Mouse (Mus musculus): ENCODE results near the gene Lrrc3c.
"Not testable (repeated sequence)": the region's sequence is repeated elsewhere in the genome, so short reads cannot be mapped to it uniquely, and the experiment has no call there.

The Lrrc3c gene

DNA sequence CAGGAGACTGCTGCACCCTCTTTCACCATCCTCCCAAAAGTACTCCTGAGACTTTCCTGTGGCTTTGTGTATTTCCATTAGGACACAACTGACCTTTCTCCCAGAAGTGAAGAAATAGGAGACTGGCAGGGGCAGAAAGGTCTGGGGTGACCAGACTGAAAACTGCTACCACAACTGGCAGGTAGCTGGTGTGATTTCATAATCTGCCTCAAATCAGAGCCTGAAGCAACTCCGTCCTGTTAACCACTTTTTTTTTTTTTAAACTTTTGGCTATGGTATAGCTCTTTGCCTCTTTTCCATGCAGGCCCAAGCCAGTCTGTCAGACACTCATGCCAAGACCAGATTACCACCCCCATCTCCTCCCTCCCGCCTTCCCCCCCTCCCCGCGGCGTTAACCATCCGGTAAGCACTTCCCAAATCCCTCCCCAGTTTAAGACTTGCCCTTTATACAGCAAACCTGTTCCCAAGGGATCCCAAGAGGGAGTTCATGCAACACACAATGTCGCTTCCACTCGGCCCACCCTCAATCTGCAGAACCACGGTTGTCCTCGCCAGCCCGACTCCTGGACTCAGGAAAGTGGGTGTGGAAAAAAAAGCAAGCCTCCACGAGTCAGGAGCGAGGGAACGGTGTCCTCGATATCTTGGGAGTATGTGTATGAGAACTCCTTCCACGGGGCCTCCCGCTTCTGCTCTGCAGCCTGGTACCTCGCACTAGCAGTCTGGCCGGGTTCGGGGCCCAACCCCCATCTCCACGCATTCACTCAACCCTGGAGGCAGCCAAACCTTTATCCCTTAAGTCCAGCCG lies 11.8 kb upstream of the Lrrc3c start:
- no peak for DNase-seq (ENCODE audit: low spot score in 2 of 2)

DNA sequence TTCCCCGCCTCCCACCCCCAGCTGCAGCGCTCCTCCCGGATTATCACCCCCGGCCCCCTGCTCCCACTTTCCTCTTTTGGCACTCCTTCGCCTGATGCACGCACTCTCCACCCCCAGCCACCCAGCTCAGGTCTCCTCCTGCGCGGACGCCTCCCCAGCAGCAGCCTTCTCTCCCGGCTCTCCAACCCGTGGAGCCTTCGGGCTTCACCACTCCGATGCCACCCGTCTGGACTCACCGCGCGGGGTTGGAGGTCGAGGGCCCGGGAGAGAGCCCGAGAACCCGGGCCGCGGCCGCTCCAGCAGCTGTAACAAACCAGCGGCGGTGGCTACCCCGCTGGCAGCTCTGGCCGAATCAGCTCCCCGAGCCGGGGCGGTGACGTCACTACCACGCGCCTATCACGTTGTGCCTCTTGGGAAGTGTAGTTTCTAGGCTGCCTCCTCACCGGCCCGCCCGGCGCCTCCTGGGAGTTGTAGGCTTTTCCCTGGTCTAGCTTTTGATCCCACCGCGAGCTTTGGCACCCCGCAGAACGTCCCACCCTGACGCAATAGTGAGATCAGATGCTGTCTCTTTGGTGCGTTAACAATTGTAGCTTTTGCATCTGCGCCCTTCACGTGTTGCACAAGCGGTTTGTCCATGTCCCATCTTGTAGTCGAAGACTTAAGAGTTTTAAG lies 11.1 kb upstream of the Lrrc3c start, which contains the start of gene Ormdl3:
Gene Ormdl3, minus strand, starts transcription at position 477 of the 672 bp plus-strand sequence.
- peak; percentile 91 to 98 for DNase-seq (ENCODE audit: low spot score in 2 of 2)

DNA sequence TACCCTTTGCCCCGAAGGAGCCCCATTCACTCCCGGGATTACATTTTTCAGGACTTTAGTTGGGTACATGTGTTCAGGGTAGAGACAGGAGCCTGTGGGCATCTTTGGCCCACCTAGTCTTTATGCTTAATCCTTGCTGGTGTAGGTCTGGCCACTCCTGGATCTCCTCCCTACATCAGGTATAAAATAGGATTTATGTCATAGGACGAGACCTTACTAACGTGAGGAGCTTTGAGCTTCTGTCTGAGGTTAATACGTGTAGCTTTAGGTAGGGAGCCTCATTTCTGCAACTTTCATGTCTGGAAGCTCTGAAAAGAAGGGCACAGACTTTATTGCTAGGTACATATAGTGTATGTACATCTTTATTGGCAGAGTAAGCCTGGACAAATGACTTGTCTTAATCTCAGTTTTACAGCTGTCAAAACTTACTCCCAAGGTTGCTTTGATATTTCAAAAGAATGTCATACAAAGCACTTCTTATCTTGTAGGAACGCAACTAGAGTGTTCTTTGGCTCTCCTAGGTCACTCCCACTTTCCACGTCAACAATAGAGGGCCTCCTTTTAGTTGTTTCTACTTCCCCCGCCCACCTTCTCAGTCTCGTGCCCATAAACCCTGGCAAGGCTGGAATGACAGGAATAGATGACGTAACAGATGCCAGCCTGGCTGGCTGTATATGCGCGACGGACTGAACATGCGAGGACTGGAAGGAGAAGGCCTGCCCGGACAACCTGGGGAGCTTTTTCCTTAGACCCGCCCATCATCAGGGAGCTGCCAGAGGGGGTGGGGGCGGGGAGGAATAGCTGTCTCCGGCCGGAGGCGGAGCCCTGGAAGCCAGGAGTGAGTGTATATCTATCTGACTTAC lies 10.2 kb upstream of the Lrrc3c start:
- DNase-seq (ENCODE audit: low spot score in 2 of 2): peak in 1 of 2 experiments; percentile 58

DNA sequence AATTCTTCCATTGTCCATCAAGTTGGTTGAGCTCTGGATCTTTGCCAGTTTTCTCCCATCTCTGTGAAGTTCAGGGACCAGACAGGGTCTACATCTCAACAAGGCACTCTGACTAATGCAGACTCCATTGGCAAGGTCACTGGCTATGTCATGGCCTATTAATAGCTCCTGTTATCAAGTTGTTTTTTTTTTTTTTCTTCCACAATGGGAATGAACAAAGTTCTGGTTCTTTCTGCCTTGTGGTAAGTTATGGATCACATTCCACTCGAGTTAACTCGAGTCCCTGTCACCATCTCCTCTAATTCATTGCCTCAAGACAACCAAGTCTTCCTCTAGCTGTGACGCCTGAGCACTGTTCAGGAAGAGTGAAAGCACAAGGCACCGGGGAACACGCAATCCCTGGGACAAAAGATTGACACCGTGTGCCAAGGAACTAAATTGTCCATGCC lies 9.2 kb upstream of the Lrrc3c start:
- no peak for DNase-seq (ENCODE audit: low spot score in 2 of 2)

DNA sequence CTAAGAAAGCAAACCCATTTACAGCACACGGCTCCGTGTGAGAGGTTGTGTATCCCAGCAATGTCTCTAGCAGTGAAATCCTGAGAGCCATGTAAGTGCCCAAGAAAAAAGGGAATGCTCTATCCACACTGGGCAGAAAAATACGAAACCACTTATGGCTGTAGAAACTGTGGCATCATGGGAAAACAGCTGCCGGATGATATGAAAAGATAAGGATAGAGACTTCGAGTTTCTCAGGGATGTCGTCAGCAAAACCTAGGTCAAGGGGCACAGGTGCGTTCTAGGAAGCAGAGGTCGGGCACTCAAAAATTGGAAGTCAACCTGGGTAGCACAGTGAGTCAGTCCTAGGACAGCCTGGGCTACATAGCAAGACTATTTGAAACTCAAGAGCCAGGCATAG lies 8.8 kb upstream of the Lrrc3c start:
- DNase-seq (ENCODE audit: low spot score in 2 of 2): no peak

DNA sequence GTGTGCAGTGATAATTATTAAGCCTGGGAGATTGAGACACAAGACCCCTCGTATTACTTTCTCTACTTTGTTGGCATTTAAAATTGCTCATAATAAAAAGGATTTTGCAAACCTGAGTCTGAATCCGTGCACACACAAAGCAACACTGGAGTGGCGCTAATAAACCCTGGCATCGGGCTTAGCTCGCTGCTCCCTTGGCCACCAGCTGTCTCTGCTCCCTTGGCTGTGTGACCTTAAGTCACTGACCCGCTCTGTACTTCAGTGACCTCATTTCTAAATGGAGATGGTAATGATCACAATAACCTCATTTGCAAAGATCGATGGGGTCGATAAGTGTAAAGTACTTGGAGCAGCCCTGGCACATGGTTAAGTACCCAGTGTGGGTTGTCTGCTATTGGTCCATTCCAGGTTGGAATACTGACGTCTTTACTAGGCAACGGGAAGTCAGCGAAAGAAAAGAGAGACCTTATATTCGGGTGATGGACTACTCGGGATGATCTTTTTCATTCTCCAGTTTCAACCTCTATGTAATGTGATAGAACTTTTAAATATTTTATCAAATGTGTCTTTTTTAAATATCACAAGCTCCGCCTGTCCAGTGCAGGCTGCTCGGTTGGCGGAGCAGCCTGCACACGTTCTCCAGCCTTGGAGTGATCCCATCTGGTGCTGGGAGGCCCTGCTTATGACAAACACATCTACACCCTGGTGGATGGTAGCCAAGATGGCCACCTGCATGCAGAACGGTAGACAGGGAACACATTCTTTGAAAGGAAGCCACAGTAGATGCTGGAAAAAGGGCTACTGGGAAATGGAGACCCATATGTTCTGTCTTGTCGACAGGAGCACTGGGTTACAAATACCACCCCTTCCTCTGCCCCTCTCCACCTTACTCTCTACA lies 7.3 kb upstream of the Lrrc3c start:
- no peak for DNase-seq (ENCODE audit: low spot score in 2 of 2)

DNA sequence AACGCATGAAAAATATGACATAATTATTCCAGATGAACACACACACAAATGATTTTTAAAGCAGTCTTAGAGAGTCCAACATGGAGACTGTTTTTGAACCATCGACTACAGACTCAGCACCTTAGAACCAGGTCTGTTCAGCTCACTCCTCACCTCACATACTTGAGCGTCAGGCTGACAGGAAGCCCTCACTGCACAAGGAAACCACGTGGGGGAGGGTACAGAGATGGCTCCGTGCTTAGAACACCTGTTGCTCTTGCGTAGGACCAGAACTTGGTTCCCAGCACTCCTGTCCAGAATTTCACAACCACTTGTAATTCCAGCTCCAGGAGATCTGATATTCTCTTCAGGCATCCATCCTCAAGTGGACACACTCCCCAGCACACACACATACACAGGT lies 3.1 kb upstream of the Lrrc3c start:
- DNase-seq (ENCODE audit: low spot score in 2 of 2): no peak

DNA sequence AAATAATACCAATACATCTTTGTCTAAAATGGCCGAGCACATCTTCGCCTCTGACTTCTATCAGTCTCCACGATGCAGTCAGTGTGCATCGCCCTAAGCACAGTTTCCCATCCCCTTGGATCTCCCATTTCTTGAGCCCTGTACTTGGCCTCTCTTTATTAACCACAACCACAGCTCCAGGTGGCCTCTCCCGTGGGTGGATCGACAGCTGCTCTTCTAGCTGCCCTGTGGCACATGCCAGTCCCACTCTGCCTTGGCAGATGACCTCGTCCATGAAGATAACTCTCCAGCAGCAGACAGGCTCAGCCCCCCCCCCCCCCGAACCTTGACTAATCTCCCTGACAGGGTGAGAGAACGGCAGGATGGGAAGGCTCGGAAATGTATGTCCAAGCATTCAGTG lies 2.6 kb upstream of the Lrrc3c start:
- DNase-seq (ENCODE audit: low spot score in 2 of 2): no peak

DNA sequence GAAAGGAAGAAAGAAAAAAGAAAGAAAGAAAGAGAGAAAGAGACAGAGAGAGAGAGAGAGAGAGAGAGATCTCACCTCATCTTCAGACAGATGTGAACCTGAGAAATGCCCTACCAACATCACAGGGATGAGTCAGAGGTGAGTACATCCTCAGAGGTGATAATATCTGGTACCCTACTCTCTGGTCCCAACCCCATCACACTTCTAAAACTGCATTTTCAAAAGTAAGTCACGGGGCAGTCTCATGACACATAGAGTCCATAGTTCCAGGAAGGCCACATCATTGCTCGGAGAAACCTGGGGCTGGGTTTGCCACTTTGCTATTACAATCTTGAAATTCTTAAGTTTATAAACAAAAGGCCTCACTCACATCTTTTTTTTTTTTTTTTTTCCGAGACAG lies 2.1 kb upstream of the Lrrc3c start:
- no peak for DNase-seq (ENCODE audit: low spot score in 2 of 2)

DNA sequence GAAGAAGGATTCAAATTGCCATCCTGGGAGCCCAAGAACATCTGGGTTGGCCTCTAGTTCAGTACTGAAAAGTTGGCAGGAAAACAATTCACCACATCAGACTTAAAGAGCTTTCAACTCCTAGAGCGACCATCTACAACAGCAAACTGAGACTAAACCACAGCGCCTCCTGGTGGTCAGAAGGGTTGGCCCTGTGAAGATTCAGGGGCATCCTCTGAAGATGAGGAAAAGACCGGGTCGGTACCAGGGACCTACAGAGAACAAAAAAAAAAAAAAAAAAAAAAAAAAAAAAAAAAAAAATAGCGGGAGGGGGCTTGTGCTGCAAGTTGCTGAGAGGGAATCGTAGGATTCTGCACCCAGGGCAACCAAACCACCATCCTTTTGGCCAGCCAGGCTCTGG lies 728 bp upstream of the Lrrc3c start:
- DNase-seq (ENCODE audit: low spot score in 2 of 2): no peak

DNA sequence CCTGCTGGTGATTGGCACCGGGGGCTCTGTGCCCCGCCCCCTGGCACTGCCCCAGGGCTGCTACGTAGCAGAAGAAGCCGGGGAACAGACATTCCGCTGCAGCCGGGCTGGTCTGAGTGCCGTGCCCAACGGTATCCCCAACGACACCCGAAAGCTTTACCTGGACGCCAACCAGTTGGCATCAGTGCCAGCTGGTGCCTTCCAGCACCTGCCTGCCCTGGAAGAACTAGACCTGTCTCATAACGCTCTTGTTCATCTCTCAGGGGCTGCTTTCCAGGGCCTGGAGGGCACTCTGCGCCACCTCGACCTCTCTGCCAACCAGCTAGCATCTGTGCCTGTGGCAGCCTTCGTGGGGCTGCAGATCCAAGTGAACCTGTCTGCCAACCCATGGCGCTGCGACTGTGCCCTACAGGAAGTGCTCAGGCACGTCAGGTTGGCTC lies 780 bp downstream of the Lrrc3c start:
- DNase-seq (ENCODE audit: low spot score in 2 of 2): no peak

DNA sequence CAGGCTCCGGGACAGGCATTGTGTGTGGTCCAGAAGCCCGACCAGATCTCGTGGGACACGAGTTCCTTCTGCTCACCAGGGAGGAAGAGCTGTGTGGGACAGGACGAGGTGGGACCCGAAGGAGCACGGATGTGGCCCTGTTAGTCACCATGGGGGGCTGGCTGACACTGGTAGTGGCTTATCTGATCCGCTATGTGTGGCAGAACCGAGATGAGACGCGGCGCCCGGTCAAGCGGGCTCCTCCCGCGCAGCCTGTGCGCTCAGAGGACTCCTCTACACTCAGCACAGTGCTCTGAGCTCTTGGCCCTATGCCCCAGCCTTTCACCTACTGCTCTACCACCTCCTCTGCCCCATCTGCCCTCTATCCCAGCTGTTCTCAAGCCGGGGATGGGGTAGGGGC lies 1.2 kb downstream of the Lrrc3c start:
- no peak for DNase-seq (ENCODE audit: low spot score in 2 of 2)

DNA sequence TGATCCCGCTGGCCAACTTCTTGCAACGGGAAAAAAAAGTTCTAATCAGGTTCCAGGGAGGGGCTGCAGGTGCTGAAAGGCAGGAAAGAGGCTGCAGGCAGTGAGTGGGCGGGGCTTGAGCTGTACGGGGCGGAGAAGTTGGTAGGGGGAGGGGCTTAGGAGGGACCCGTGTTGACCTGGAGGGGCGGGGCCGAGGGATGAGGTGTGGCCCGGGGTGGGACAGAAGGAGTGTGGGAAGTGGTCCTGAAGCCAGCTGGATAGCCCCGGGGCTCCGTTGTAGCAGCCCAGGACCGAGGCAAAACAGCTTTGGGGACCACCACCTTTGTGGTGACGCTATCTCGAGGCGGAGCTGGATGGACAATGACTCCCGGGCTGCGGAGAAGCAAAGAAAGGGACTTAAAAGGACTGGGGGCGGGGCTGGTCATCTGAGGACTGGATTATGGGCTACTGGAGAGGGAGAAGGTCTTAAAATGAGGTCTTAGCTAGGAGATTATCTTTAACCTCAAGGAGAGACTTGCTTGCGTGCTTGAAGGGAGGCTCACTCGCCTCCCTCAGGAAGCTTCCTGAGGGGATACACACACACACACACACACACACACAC lies 4.1 kb downstream of the Lrrc3c start:
- no peak for DNase-seq (ENCODE audit: low spot score in 2 of 2)

DNA sequence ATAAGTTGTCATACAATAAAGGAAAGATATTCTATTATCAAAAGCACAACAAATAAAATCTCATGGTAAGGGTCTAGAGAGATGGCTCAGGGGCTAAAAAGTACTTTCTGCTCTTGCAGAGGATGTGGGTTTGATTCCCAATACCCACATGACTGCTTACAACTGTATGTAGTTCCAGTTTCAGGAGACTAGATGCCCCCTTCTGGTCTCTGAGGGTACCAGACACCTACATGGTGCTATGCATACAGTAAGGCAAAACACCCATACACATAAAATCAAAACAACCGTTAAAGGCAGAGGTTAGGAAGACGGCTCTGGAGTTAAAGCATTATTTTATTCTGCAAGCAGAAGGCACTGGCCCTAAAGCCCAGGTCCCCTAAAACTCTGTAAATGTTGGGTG lies 5.9 kb downstream of the Lrrc3c start:
- DNase-seq (ENCODE audit: low spot score in 2 of 2): no peak

DNA sequence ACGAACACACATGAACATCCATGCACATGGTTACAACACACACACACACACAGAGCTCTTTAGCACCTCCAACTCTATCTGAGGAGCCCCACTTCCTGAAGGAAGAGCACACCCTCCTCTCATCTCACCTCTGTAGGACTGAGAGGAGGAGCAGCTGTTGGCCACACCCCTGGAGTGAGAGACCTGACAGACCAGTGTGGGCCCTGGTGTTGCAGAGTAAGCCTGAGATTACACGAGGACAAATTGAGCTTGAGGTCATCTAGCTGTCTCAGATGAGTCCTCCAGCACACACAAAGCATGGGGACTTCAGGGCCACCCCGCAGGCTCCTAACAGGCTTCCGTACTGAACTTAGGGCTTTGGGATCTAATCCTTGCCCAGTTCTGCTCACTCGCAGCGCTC lies 6.8 kb downstream of the Lrrc3c start:
- DNase-seq (ENCODE audit: low spot score in 2 of 2): not testable (repeated sequence)

DNA sequence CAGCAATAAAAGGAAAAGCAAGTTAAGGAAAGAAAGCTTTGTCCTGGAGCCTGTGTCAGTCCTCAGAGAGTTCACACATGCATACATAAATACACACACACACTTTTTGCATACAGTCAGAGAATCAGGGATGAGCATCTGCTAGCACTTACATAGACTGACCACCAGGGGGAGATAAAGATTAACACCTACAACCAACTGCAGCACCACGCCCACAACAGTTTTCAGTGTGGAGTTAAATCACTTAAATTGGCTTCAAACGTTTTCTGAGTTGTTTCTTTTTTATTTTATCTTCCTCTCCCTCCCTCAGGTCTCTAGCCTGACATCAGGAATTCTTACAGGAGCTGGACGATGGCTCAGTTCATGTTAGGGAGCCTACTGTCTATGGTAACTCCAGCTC lies 8.7 kb downstream of the Lrrc3c start:
- peak in 1 of 2 experiments; percentile 47 for DNase-seq (ENCODE audit: low spot score in 2 of 2)

DNA sequence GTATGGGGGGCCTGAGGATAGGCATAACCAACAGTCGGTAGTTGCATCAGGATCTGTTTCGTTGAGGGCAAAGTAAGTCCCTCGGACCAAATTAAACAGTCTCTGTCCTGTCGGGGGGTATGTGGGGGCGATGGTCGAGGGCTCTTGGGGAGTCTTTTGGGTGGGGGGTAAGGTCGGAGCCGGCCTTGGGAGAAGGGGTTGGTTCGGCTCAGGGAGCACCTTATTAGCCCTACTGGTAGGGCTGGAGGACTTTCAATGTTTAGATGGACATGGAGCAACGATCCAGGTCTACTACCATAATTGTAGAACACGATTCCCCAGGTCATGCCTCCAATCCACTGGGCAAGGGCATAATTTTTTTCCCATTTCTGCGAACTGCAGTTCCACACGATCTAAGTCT lies 22.7 kb downstream of the Lrrc3c start:
- DNase-seq (ENCODE audit: low spot score in 2 of 2): no peak

DNA sequence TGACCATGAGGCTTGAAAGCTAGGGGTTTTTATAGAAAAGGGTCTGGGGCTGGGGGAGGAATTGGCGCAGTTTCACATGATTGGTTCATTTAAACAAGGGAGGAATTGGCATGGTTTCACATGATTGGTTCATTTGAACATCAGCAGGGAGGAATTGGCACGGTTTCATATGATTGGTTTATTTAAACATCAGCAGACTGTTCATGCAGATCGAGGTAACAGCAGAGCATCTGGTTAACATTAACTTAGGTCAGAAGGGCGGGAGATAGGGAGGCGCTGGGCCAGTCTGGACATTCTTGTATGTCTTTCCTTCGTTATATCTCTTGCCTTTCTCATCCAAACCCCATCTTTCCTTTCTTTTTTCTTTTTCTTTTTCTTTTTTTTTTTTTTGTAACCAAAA lies 25.9 kb downstream of the Lrrc3c start:
- DNase-seq (ENCODE audit: low spot score in 2 of 2): not testable (repeated sequence)

DNA sequence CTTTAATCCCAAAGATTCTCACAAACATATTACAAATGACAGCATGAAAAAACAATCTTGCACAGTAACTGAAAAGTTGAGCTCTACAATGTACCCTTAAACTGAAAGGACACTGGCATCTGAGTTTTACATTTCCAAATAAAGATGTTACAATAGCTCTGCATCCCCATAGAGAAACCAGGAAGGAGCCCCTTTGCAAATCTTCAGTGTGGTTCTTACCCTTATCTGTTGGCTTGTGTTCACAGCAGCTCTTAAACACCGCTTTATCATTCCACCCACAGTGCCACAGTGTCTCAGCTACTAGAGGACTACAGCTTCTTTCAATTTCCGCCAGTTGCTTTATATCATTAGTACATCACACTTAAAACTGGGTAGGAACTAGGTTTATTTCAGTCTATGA lies 26.3 kb downstream of the Lrrc3c start:
- not testable (repeated sequence) for DNase-seq (ENCODE audit: low spot score in 2 of 2)

DNA sequence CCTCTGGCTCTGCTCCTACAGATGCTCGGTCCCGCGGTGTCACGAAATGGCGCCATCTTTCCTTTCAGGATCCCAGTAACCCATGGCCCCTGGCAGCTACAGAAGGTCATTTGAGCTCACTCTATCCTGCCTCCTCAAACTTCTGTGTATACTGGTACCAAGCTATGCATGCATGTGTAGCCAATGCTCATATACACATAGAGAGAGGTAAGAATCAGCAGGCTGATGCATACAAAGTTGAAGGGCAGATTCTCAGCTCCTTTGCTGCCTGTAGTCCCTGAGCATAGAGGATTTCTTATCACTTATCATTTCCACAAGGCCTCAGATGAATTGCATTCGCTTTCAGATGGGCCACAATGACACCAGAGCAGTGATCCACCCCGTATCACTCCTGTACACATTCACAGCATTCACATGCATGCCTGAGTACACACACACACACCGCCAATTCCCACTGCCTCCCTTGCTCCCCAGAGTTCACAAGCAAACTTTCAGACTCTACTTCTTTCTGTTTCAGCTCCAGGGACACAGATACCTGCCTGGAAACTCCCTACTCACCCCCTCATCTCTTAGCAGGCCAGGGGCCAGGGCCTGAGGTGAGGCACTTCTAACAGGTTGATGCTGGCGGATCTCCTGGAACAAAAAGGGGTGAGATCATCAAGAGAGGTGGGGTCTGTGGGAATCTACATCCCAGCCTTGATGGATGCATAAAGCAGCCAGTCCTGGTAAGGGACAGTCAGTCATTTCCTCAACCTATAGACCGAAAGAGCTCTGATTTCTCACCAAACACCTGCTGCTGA lies 27.7 kb downstream of the Lrrc3c start, which contains the start of the genes Gm12355 and Gsdma3:
Gene Gm12355, minus strand, starts transcription at position 51 of the 800 bp plus-strand sequence.
Gene Gsdma3, plus strand, starts transcription at position 750 of the 800 bp plus-strand sequence.
- DNase-seq (ENCODE audit: low spot score in 2 of 2): no peak

Data from left cerebral cortex, adult 9 months (tissue).